Mouse (Mus musculus) kidney, postnatal 25 days (tissue): ENCODE results near the gene Atp2c2.

ENCODE experiments used
- DNase-seq, 2 experiments: peaks; one replicate each; pipeline ENCODE4 v3.0.0; 2021; ENCODE audit warnings: mixed read lengths in 2 of 2

The Atp2c2 gene

GRCm38 (mm10) chr8:119744604-119745003 lies 44.8 kb downstream of the Atp2c2 start:
- DNase-seq: no peak

DNA sequence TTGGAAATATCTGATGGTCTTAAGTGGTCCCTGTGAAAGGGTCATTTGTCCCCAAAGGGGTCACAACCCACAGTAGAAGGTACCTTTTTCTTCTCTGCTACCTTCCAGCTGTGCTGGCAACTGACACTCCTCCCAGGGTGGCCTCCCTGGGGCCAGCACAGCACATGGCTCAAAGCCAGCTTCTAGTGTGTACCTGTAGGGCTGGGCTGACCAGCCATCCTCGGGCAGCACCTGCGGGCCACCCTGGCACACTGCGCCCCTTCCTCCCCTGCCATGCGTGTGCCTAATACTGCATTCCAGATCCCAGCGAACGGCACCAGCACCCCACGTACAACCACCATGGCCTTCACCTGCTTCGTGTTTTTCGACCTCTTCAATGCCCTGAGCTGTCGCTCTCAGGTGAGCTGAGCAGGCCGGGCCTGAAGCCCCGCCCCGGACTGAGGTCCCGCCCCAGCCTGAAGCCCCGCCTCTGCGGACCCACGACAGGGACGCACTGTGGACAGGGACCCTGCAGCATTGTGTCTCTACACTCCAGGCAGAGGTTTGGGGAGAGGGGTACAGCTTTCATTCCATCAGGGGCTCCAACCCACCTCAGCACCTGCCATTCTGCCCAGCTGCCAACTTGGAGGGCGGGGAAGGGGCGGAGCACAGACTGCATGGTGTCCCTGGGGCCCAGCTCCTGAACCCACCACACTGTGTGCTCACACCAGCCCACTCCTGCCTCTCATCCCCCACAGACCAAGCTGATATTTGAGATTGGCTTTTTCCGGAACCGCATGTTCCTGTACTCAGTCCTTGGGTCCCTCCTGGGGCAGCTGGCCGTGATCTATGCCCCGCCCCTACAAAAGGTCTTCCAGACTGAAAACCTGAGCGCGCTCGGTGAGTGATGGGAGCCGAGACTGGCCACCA lies 55.7 kb downstream of the Atp2c2 start:
- DNase-seq: peak; percentile 33 to 61

DNA sequence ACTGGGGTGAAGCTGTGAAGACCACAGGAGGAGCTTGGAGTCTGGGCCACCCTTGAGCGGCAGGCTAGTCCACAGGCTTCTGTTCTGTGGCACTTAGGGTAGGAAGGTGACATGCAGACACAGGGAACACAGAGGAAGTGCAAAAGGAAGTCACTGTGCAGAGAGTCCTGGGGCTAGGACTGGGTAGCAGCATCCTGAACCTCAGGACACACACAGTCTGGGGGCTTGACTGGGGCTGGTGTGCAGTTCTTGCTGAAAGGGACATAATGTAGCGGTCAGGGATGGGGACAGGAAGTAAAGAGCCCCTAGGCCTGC lies 56.3 kb downstream of the Atp2c2 start:
- no peak for DNase-seq

GRCm38 (mm10) chr8:119756538-119756937 lies 56.7 kb downstream of the Atp2c2 start:
- no peak for DNase-seq

DNA sequence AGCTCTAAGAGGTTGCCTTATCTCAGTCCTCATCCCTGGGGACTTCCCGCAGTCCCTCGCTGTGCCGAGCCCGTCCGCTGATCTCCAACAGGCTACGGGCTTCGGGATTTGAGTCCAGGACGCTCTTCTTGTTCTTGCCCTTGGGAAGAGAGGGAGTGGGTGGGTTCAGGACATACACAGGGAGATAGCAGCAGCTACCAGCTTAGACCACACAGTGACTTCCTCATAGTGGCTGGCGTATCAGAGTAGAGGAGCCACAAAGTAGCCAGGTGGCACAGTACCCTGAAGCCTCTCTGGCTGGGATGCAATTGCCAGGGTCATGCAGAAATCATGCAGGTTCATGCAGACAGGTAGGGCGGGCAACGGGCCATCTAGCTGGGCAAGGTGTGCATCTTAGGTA lies 61.9 kb downstream of the Atp2c2 start:
- DNase-seq: no peak

DNA sequence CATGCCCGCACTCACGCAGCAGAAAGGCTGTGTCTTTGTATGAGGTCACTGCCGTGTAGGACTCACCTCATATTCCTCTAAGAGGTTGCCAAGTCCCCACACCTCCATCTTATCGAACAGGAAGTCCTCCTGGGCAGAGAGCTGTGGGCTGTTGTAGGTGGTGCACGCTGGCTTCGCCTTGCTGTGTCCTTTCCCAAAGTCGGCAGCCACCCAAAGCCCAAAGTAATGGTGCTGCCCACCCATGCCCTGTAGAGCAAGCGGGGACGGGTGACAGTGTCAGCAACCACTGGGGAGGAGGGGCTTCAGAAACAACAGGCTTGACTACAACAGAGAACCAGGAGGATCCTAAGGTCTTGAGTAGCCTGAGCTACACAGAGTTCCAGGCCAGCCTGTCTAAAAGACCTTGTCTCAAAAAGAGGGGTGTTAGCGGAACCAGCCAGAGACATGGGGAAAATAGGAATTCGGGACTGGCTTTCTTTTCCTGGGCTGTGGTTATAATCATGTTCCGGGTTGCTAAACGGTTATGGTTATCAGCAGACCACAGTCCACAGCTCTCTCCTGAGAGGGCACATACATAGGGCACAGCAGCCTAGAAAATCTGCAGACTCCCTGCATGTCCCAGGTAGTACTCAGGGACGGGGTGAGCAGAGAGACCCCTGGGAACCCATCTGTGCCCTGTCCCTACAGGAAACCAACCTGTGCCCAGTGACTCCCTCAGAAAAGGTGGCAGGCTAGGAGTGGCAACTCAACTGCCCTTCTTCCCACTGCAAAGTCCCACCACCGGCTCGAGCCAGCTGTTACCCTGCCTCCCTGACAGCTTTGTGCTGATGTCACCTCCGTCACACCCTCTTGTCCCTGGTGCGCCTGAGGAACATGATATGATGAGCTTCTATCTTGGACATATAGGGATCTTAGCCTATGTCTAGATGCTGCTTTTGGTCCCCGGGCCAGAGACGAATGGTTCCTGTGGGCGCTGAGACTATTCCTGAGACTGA lies 62.7 kb downstream of the Atp2c2 start:
- no peak for DNase-seq

GRCm38 (mm10) chr8:119765311-119765710 lies 65.5 kb downstream of the Atp2c2 start:
- no peak for DNase-seq

GRCm38 (mm10) chr8:119765761-119766444 lies 66.1 kb downstream of the Atp2c2 start:
- DNase-seq: no peak

DNA sequence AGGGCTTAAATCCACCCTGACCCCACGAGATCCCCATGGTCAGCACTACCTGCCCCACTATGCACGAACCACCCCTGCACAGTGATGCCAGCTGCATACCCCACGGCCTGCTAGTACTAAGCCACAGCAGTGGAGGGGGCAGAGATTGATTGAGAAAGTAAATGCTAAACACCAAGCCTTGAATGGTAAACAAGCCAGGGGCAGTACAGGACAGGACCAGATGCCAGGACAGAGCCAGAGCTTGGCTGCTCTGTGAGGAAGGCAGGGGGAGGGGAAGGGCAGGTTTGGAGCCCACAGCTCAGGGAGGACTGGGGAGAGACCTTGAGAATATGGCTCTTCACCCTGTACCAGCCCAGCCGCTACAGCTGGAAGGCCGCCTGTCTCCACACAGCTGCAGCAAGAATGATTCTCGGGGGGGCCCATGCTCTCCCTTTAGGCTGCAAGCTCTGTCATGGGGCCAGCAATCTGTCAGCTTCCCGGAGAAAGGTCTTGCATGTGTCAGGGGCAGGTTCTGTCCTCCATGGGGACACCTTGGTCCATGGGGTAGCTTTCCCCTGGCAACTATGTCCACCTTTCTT lies 76.9 kb downstream of the Atp2c2 start:
- DNase-seq: peak in 1 of 2 experiments; percentile 54

- DNase-seq: peak in 1 of 2 experiments; percentile 60
Measured at GRCm38 (mm10) chr8:119777765-119778164, 78.0 kb downstream of the Atp2c2 start.

GRCm38 (mm10) chr8:119778263-119778662 lies 78.5 kb downstream of the Atp2c2 start, which contains the start of gene Tldc1:
Tldc1 (minus strand) TSS chr8:119778416.
- peak; percentile 100 for DNase-seq

DNA sequence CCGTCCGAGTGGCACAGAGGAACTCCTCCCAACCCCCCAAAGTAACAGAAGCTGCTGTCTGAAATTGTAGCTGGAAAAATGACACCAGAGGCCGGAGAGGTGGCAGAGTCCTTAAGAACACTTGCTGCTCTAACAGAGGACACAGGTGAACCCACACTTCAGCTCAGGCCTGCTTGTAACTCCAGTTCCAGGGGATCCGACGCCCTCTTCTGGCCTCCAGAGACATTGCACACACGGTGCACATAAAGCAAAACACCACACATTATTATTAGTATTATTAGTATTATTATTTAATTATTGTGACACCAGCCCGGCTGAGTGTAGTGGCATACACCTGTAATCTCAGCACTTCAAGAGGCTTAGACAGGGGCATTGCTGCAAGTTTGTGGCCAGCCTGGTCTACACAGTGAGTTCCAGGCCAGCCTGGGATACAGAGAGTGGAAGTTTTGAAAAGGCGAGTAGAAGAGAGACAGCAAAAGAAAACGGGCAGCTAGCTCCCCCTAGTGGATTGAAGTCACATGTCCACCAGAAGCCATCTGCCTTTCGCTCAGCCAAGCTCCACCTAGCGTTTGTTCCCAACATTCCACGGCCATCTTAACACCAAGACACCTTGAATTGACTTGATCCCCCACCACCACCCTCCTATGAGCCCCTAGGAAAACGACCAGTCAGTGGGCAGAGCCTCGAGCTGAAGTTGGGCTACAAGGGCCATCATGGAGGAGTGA lies 79.4 kb downstream of the Atp2c2 start:
- DNase-seq: peak; percentile 89 to 92

DNA sequence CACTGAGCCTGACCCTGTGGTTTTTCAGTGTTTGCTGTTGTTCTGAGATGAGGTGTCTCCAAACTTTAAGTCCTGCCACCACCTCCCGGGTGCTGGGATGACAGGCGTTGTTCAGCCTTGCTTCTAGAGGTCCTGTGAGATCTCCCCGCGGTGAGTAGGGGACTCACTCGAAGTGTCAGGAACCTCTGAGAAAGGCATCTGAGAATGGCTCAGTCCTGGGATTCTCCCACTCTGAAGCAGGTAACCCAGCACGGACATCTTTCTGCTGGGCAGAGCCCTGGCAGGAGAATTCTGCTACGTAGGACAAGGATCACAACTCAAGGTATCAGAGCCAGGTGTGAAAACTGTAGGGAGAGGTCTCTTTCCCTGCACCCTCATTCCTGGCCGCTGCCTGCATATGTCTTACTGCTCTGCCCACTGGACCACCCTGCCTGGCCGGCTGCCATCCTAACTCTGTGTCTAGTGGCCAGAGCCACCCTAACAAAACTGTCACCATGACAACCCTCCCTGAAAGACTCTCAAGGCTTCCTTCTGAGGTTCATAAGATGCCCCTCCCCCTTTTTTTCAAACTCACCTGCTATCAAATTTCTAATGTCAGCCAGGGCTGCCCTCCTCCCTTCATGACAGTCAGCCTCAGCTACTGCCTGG lies 80.7 kb downstream of the Atp2c2 start:
- no peak for DNase-seq

GRCm38 (mm10) chr8:119781086-119781840 lies 81.5 kb downstream of the Atp2c2 start:
- peak in 1 of 2 experiments; percentile 21 for DNase-seq

GRCm38 (mm10) chr8:119782715-119783114 lies 82.9 kb downstream of the Atp2c2 start:
- DNase-seq: peak; percentile 83 to 85

DNA sequence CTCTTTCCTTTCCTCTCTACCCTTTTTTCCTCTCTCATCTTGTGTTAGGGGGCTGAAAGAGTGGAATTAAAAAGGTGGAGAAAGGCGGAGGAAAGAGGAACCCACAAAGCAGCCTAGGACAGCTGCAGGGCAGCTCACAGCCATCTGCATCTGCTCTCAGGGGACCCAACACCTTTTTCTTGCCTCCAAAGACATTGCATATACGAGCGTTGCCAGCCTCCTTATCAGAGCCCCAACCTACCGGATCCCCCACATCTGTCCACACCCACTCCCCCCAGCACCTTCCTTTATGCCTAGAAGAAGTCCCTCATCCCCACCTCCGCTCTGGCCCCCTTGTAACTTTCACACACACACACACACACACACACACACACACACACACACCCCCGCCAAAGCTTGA lies 83.8 kb downstream of the Atp2c2 start:
- DNase-seq: no peak

GRCm38 (mm10) chr8:119784141-119784574 lies 84.3 kb downstream of the Atp2c2 start:
- no peak for DNase-seq

DNA sequence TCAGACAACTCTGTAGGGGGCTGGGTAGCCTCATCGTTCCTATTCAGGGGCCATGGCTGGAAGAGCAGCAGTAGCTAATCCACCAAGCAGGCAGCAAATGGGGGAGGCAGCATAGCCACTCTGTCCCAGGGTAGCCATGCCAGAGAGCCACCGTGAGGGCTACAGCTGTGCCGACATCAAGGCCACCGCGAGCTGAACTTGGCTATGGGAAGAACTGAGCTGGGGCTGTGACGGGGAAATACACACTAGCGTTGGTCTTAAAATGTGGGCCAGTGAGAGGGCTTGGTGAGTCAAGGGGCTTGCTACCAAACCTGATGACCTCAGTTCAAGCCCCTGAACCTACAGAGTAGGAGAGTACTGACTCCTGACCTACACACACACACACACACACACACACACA lies 84.9 kb downstream of the Atp2c2 start:
- no peak for DNase-seq

DNA sequence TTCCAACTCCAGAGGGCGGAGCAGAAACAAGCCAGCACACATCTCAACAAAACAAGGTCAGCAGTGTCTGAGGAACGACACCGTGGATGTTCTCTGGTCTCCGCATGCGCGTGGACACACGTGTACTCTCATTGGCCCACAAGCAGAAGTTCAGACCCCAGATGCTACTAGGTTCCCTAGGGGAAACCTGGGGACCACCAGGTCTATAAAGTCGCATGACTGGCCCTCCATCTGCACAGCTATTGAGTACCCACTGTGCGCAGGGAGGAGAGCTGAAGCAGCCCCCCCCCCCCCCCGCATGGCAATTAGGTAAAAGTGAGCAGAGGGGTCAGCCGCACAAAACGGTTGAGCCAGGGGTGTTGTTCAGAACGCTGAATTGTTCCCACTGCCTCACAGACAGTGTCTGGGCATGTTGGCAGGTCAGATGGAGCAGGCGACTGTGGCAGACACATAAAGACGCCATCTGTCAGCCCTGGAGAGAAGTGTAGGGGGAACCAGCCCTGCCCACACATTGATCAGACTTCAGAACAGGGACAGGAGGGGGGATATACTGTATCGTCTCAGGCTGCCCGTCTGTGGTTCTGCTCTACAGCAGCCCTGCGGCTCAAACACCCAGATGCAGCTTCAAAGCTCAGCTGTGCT lies 86.1 kb downstream of the Atp2c2 start:
- DNase-seq: no peak

- no peak for DNase-seq
Measured at GRCm38 (mm10) chr8:119786871-119787270, 87.1 kb downstream of the Atp2c2 start.
